Mouse (Mus musculus) gastrocnemius, adult 2 months (tissue): Measurements from ENCODE around the gene Nfic. TPM values are rescaled to one million over a fixed set of nuclear protein-coding genes. Genes with fewer than 3 reads are reported as not detected.

ENCODE experiments used
- DNase-seq: peaks from one replicate; pipeline ENCODE4 v3.0.0; 2022
- H3K27ac ChIP-seq: fragments of 200-600 bp; 2 replicates; pipeline ENCODE4 v1.8.1; 2022; ENCODE audit warnings: mild to moderate bottlenecking
- H3K4me3 ChIP-seq: fragments of 200-600 bp; 2 replicates; pipeline ENCODE4 v1.8.1; 2022; ENCODE audit warnings: mild to moderate bottlenecking, moderate library complexity
- CTCF ChIP-seq: fragments of 200-600 bp; IDR thresholded peaks from 2 replicates; pipeline ENCODE4 v1.8.1; 2022; ENCODE audit warnings: antibody characterized with exemption, mild to moderate bottlenecking, moderate library complexity
- intact Hi-C: fragments of 180-260 bp; cut with DNase I; formaldehyde crosslinking; loops from one replicate; pipeline ENCODE4 v1.15.1; 2025
- microRNA-seq: library from miRNA; unstranded; fragments of <30 nt; microRNA quantifications from one replicate; pipeline ENCODE4 v1.2.0, GENCODE M21; 2021
- total RNA-seq, 2 experiments: library from RNA; stranded (reverse); gene quantifications; 2 replicates each; pipeline ENCODE4 v1.2.3; 2021

Gene Nfic
- total RNA-seq, 2 experiments from 2014 or later, result 207 to 215 TPM

DNA sequence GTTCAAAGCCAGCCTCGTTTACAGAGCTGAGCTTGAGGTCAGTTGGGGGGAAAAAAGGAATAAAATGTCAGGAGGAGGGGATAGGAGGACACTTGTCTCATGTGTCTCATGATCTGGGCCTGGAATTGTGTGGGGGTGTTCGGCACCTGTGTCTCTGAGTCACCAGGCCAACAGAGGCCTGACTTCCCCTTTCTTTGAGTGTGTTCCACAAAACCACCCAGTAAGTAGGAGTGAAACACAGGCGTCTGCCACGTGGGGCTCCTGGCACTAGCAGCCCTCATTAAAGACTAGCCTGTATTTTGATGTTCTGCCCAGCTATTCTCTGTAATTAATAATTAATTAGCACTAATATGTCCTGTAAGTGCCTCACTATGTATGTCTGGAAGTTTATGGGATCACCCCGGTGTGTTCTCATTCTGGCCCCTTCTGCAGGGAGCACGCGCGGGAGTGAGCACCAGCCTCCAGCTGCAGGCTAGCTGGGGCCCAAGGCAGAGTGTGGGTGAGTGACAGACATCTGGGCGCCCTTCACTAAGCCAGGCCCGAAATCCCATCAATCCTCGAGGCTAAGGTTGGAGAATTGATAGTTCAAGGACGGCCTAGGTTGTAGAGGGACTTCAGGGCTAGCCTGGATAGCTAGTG, 99.0 kb downstream of the Nfic start:
- Histone ChIP-seq H3K27ac (peak overlapping the region; percentile 88; the same call in 1 of the 2 replicates), H3K4me3 (peak overlapping the region; percentile 92)
- intact Hi-C loops, result no loop called here
- no peak for DNase-seq
- no peak for TF ChIP-seq CTCF

DNA sequence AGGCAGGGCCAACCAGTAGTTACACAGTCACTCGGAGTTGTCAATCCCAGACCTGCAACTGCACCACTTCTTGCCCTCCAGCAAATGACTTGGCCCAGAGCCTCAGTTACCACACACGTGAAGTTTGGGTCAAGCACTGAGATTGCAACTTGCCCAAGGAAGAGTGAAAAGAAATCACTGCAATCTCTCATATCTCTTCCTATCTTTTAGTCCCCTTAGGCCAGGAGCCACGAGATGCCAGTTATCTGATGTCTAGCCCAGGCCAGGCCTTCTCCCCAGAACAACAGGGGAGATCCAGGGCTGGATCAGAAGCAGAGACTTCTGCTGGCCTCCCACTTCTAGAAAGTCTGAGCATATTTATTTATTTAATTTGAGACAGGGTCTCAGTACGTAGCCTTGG, 99.9 kb downstream of the Nfic start:
- TF ChIP-seq CTCF, result no peak
- Histone ChIP-seq H3K4me3 (no peak overlapping the region), H3K27ac (no peak overlapping the region)
- no peak for DNase-seq
- intact Hi-C loops, result no loop called here

DNA sequence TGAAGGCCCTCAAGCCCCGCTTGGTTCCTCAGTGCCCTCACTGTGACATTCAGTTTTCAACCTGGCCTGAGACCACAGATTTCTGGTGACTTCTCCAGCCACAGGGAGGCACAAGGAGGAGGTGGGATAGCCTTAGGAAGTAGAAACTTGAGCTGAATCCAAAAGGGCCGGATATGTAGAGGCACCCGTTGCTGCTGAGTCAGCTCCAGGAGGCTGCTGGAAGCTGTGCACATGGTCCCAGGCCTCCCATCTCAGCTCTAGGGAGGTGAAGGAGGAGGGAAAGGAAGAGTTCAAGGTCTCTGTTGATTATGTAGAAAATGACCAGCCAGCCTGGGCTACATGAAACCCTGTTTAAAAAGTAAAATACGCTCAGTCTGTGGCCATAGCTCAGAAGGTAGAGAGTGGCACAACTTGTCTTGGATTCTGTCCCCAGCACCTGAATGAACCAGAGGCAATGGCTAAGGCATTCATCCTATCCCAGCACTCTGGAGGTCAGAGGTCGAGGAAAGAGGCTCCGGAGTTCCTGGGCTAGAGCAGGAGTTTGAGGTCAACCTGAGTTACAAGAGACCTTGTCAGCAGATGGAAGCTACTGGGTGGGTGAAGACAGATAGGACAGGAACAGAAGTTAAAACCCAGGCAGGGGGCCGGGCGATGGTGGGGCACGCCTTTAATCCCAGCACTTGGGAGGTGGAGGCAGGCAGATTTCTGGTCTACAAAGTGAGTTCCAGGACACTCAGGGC, 100.5 kb downstream of the Nfic start:
- Histone ChIP-seq H3K4me3 (no peak overlapping the region), H3K27ac (no peak overlapping the region)
- DNase-seq, result no peak
- no peak for TF ChIP-seq CTCF
- intact Hi-C loops, result loop anchor here (5.0 kb wide), 1 partner anchor 63 kb away; the partner anchor contains the start of genes Pip5k1c and Tjp3

DNA sequence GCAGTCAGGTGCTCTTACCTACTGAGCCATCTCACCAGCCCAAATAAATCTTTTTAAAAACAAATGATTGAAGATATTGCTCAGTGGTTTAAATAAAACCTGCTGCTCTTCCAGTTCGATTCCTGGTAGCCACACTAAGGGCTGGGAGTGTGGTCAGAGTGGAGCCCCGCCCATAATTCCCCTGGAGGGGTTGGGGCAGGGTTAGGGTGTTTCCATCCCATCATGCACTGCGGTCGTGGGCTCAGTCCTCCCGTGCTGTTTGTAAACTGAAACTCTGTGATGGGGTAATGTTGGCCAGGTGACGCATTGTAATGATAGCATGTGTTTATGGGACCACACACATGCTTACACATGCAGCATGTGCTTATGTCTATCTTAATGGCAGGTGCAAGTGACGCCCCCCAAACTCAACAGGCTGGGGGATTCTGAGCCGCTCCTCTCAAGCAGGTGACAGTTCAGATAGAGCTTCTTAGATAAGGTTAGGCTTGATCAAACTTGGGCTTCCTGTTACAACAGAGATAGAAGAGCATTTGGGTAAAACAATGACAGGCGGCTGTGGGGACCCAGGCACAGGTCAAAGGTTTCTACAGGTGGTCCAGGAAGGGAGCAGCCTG, 103.7 kb downstream of the Nfic start:
- H3K27ac ChIP-seq, result peak overlapping the region; percentile 93; the same call in 1 of the 2 replicates

DNA sequence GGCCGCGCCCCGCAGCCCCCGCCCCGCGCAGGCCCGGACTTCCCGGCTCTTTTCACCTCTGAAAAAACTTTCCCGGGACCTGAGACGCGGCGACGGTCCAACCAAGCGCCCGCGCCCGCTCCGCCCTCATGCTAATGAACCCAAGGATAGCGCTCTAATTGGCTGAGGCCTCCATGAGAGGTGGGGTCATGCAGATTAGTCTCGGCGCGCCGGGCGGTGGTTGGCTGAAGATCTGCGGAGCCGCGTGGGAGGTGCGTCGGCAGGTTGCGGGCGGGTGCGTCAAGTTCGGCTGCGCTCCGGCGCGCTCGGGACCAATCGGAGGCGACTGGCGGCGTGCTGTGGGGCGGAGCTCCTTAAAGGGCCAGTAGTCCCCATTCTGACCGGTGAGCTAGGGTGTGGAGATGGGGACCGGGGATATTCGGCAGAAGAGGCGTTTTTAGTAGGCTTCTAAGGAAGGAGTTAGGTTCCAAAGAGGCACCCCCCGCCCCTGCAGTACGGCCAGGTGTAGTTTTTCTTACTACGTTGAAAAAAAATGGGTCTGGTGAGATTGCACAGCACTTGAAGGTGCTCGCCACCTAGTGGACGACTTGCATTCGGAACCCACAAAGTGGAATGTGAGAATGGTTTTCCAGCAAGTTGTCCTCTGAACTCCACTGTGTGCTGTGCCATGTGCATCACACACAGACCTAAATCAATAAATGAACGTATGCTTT, 104.9 kb downstream of the Nfic start, which contains the start of gene Hmg20b:
Gene Hmg20b (minus strand): TSS at position 130 of the 713 bp plus-strand sequence.
- peak; percentile 100 for DNase-seq
- Histone ChIP-seq H3K4me3 (peak within 1 kb of the TSS; percentile 99), H3K27ac (peak within 1 kb of the TSS; percentile 96)
- TF ChIP-seq CTCF, result peak; percentile 91
- intact Hi-C loops, result loop anchor here (5.0 kb wide), 1 partner anchor 58 kb away; the partner anchor contains the start of genes Pip5k1c and Tjp3

More for the DNA sequence above, 103.7 kb downstream of the Nfic start:
- H3K4me3 ChIP-seq, result no peak overlapping the region
- no peak for TF ChIP-seq CTCF
- DNase-seq, result no peak
- intact Hi-C loops, result loop anchor here (5.0 kb wide), 1 partner anchor 59 kb away; the partner anchor contains the start of genes Pip5k1c and Tjp3

DNA sequence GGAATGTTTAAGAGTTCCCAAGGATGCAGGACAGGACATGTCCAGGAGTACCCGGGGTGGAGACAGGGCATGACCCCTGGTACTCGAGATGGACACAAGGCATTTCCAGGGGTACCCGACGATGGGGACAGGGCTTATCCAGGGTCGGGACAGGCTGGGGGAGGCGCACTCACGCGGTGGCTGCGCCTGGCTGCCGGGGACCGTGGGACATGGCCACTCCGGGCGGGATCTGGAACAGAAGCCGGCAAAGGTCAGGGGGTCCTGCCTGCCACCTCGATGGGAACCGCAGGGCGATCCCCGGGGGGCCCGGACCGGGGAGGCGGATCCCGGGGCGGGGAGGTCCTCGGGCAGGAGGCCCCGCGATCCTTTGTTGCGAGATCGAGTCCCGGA, 105.5 kb downstream of the Nfic start:
- peak overlapping the region; percentile 96 for H3K27ac ChIP-seq
- intact Hi-C loops, result loop anchor here (2.0 to 5.0 kb wide), 2 partner anchors 27 to 58 kb away; partner anchors contain the start of genes Pip5k1c and Tjp3
- TF ChIP-seq CTCF, result no peak
- no peak for DNase-seq
- H3K4me3 ChIP-seq, result peak overlapping the region; percentile 99

DNA sequence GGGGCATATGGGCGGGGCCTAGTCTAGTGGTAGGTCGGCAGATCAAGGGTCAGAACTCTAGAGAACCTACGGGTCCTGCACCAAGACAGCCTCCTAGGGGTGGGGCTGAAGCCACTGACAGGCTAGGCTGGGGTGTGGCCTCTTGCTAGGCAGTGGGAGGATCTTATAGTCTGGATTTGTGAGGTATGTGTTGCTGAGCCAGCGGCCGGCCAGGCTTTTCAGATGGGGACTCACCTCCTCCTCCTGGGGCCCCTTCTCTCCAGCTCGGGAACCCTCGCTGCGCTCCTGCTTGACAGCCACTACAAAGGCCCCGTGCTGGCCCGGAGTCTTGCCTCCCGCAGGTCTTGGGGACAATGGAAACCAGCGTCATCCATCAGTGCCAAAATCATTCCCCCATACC, 106.3 kb downstream of the Nfic start:
- H3K27ac ChIP-seq, result peak overlapping the region; percentile 96
- DNase-seq, result no peak
- intact Hi-C loops, result loop anchor here (2.0 kb wide), 1 partner anchor 26 kb away; no protein-coding TSS in a partner anchor
- no peak for TF ChIP-seq CTCF
- H3K4me3 ChIP-seq, result peak overlapping the region; percentile 99

DNA sequence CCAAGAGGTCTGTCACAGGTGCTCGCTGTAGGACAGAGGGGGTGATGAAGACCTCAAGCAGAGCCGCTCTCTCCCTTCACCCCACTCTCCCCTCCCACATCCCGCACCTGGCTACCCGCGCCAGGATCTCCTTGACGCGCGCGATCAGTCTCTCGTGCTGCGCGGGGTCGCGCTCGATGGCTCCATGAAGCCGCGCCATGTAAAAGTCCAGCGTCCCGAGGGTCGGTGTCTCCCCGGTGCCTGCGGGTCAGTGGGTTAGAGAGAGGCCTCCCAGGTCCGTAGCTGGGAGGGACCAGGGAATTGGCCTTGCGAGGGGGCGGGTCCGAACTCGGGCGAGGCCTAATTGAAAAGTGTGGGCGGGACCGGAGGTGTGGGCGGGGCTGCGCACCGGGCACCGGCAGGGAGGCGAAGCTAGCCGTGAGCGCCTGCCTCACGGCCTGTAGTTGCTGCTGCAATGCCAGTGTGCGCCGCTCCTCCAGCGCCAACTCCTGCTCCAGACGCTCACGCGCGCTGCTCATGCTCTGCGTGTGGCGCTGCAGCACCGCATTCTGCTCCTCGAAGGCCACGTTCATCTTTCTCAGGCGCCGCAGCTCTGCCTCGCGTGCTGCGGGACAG, 108.9 kb downstream of the Nfic start:
- no peak for DNase-seq
- H3K27ac ChIP-seq, result 0 out of 2 replicates have a peak overlapping the region, but pooled peaks have one; percentile 12
- TF ChIP-seq CTCF, result no peak
- intact Hi-C loops, result no loop called here
- peak overlapping the region; percentile 18 for H3K4me3 ChIP-seq

Small RNA genes within 50 kb of the gene (microRNA-seq; reads per million reads assigned to microRNA genes)
- gene Gm25595 (not detected), gene Mir1191b (not detected), gene Mir6913 (not detected)

Other genes starting within 250 kb of the Nfic start
- gene Atcay, start 224.8 kb downstream of the Nfic start, total RNA-seq, result not detected
- 1 to 10 TPM; 1.8 to 2.7 TPM for gene Zfr2, start 222.5 kb downstream of the Nfic start, total RNA-seq
- gene Matk, start 202.7 kb downstream of the Nfic start, total RNA-seq, result under 1 TPM; 0.15 to 0.31 TPM
- 100 to 1,000 TPM; 103 to 112 TPM for gene Mrpl54, start 188.7 kb downstream of the Nfic start, total RNA-seq
- gene Apba3, start 188.7 kb downstream of the Nfic start, total RNA-seq, result 100 to 1,000 TPM; 110 to 119 TPM
- gene Tjp3, start 164.1 kb downstream of the Nfic start, total RNA-seq, result not detected
- 10 to 100 TPM; 20.7 to 25.0 TPM for gene Pip5k1c, start 162.7 kb downstream of the Nfic start, total RNA-seq
- 10 to 100 TPM in 1 of 2 experiments, 1 to 10 TPM in 1; 8.5 to 11.5 TPM for gene Cactin, start 134.5 kb downstream of the Nfic start, total RNA-seq
- under 1 TPM; 0.43 to 0.75 TPM for gene Tbxa2r, start 126.9 kb downstream of the Nfic start, total RNA-seq
- 1 to 10 TPM in 1 of 2 experiments, under 1 TPM in 1; 0.69 to 1.3 TPM for gene Gipc3, start 112.4 kb downstream of the Nfic start, total RNA-seq
- gene Hmg20b, start 105.2 kb downstream of the Nfic start, total RNA-seq, result 10 to 100 TPM; 22.9 to 28.2 TPM
- gene Mfsd12, start 98.1 kb downstream of the Nfic start, total RNA-seq, result 1 to 10 TPM; 2.2 to 3.3 TPM
- 1 to 10 TPM in 1 of 2 experiments, under 1 TPM in 1; 0.89 to 1.2 TPM for gene 4930404N11Rik, start 89.8 kb downstream of the Nfic start, total RNA-seq
- gene Fzr1, start 77.1 kb downstream of the Nfic start, total RNA-seq, result 10 to 100 TPM; 14.0 to 18.8 TPM
- gene Dohh, start 71.2 kb downstream of the Nfic start, total RNA-seq, result 10 to 100 TPM; 38.1 to 39.8 TPM
- 1 to 10 TPM in 1 of 2 experiments, under 1 TPM in 1; 0.87 to 2.8 TPM for gene Gm48551, start 71.2 kb downstream of the Nfic start, total RNA-seq
- gene Gm48552, start 66.6 kb downstream of the Nfic start, total RNA-seq, result 1 to 10 TPM in 1 of 2 experiments, under 1 TPM in 1; 0.84 to 1.0 TPM
- not detected for gene Smim24, start 62.6 kb downstream of the Nfic start, total RNA-seq
- under 1 TPM in 1 of 2 experiments, not detected in 1; 0.17 TPM for gene Celf5, start 27.1 kb upstream of the Nfic start, total RNA-seq
- 10 to 100 TPM; 38.3 to 44.8 TPM for gene Ncln, start 40.8 kb upstream of the Nfic start, total RNA-seq
- 1 to 10 TPM in 1 of 2 experiments, under 1 TPM in 1; 0.97 to 1.2 TPM for gene S1pr4, start 44.5 kb upstream of the Nfic start, total RNA-seq
- under 1 TPM; 0.26 to 0.53 TPM for gene Gna15, start 68.6 kb upstream of the Nfic start, total RNA-seq
- gene Gna11, start 89.6 kb upstream of the Nfic start, total RNA-seq, result 10 to 100 TPM; 25.7 to 30.3 TPM
- gene Aes, start 103.9 kb upstream of the Nfic start, total RNA-seq, result 100 to 1,000 TPM; 847 to 871 TPM
- gene Tle2, start 118.9 kb upstream of the Nfic start, total RNA-seq, result 1 to 10 TPM; 5.6 to 7.3 TPM
- 1 to 10 TPM; 5.6 to 6.7 TPM for gene Tle6, start 145.4 kb upstream of the Nfic start, total RNA-seq
- 1 to 10 TPM; 2.5 to 3.9 TPM for gene BC025920, start 150.6 kb upstream of the Nfic start, total RNA-seq
- gene Sirt6, start 172.2 kb upstream of the Nfic start, total RNA-seq, result 1 to 10 TPM; 4.7 to 5.6 TPM
- 10 to 100 TPM in 1 of 2 experiments, 1 to 10 TPM in 1; 6.8 to 10.5 TPM for gene Ankrd24, start 172.9 kb upstream of the Nfic start, total RNA-seq
- gene Gm10778, start 193.4 kb upstream of the Nfic start, total RNA-seq, result 1 to 10 TPM; 1.8 TPM
- 1 to 10 TPM; 3.9 to 5.7 TPM for gene Zfp433, start 249.2 kb upstream of the Nfic start, total RNA-seq